Mouse (Mus musculus): Measurements from ENCODE around the gene Tspan15. TPM values are rescaled to one million over a fixed set of nuclear protein-coding genes. Genes with fewer than 3 reads are reported as not detected.

The Tspan15 gene
- total and polyA plus RNA-seq, 3 experiments, result 14.4 to 71.2 (median 22.5) TPM

Small RNA genes within 50 kb of the gene (microRNA-seq; reads per million reads assigned to microRNA genes)
- gene Mir7662, result 3.1 to 4.5 reads per million in 2 experiments

Other genes starting within 250 kb of the Tspan15 start
- not detected for gene Neurog3, start 98.2 kb downstream of the Tspan15 start, total RNA-seq (2021)
- 0.07 TPM in 1 of 2 replicates, not detected in the other for gene Neurog3, start 98.2 kb downstream of the Tspan15 start, polyA plus RNA-seq (2012; rRNA removed)
- 1 to 10 TPM; 4.1 to 5.6 TPM for gene Fam241b, start 87.3 kb downstream of the Tspan15 start, total RNA-seq (2021)
- gene Fam241b, start 87.3 kb downstream of the Tspan15 start, polyA plus RNA-seq (2012; rRNA removed), result 5.6 and 7.4 TPM in 2 replicates
- gene Tacr2, start 21.2 kb upstream of the Tspan15 start, total RNA-seq (2021), result 10 to 100 TPM; 21.8 to 64.4 TPM
- gene Tacr2, start 21.2 kb upstream of the Tspan15 start, polyA plus RNA-seq (2012; rRNA removed), result 146 and 235 TPM in 2 replicates
- gene Hk1, start 148.7 kb upstream of the Tspan15 start, total RNA-seq (2021), result 10 to 100 TPM; 23.7 to 40.0 TPM
- 25.5 and 26.9 TPM in 2 replicates for gene Hk1, start 148.7 kb upstream of the Tspan15 start, polyA plus RNA-seq (2012; rRNA removed)
- gene Hkdc1, start 191.2 kb upstream of the Tspan15 start, total RNA-seq (2021), result not detected
- 0.03 TPM in 1 of 2 replicates, not detected in the other for gene Hkdc1, start 191.2 kb upstream of the Tspan15 start, polyA plus RNA-seq (2012; rRNA removed)
- gene 4930507D05Rik, start 218.2 kb upstream of the Tspan15 start, total RNA-seq (2021), result under 1 TPM; 0.35 TPM
- gene 4930507D05Rik, start 218.2 kb upstream of the Tspan15 start, polyA plus RNA-seq (2012; rRNA removed), result not detected in 2 replicates
- 10 to 100 TPM; 33.6 to 36.7 TPM for gene Supv3l1, start 218.5 kb upstream of the Tspan15 start, total RNA-seq (2021)
- 19.7 and 25.4 TPM in 2 replicates for gene Supv3l1, start 218.5 kb upstream of the Tspan15 start, polyA plus RNA-seq (2012; rRNA removed)